Mouse (Mus musculus) layer of hippocampus, postnatal 10 days (tissue): Measurements from ENCODE around the gene Tspan31. TPM values are rescaled to one million over a fixed set of nuclear protein-coding genes. Genes with fewer than 3 reads are reported as not detected.

Experiments used
- DNase-seq, 2 experiments: peaks; one replicate each; pipeline ENCODE4 v3.0.0; 2021; ENCODE audit warnings: low spot score in 2 of 2
- long read RNA-seq: library from polyadenylated mRNA; stranded (forward); transcript quantifications from one replicate; pipeline ENCODE4 v2.0.0, GENCODE M21; 2023
- total RNA-seq, 2 experiments: library from RNA; stranded (reverse); gene quantifications; 2 replicates each; pipeline ENCODE4 v1.2.3; 2021

Gene Tspan31
- 10 to 100 TPM; 59.9 to 63.4 TPM for total RNA-seq
- long read RNA-seq, transcript Tspan31-201 (6 exons, 1,556 nt): major isoform, 81 of 111 reads
- long read RNA-seq, partial matches to known transcripts: 20 of 111 reads
- long read RNA-seq, other reads (novel, unspliced or antisense): 9 of 111 reads

GRCm38 (mm10) chr10:127070190-127071121 is at the start of gene Tspan31:
Gene Tspan31 (minus strand): TSS chr10:127070264.
- peak; percentile 84 to 90 for DNase-seq

- DNase-seq: no peak
Measured at GRCm38 (mm10) chr10:127119229-127119628, 49.2 kb upstream of the Tspan31 start.

GRCm38 (mm10) chr10:127118470-127118869 is 48.4 kb upstream of the Tspan31 start:
- no peak for DNase-seq

- DNase-seq: no peak
Measured at GRCm38 (mm10) chr10:127115068-127115467, 45.0 kb upstream of the Tspan31 start.

GRCm38 (mm10) chr10:127114408-127114807 is 44.3 kb upstream of the Tspan31 start:
- DNase-seq: no peak

- no peak for DNase-seq
Measured at GRCm38 (mm10) chr10:127111001-127111887, 41.2 kb upstream of the Tspan31 start.

- no peak for DNase-seq
Measured at GRCm38 (mm10) chr10:127108262-127108583, 38.2 kb upstream of the Tspan31 start.

GRCm38 (mm10) chr10:127107563-127108261 is 37.6 kb upstream of the Tspan31 start:
- DNase-seq: no peak

- no peak for DNase-seq
Measured at GRCm38 (mm10) chr10:127103631-127104030, 33.6 kb upstream of the Tspan31 start.

- DNase-seq: no peak
Measured at GRCm38 (mm10) chr10:127101151-127101550, 31.1 kb upstream of the Tspan31 start.

- DNase-seq: no peak
Measured at GRCm38 (mm10) chr10:127100414-127100813, 30.4 kb upstream of the Tspan31 start.

GRCm38 (mm10) chr10:127099868-127100267 is 29.8 kb upstream of the Tspan31 start:
- DNase-seq: no peak

- no peak for DNase-seq
Measured at GRCm38 (mm10) chr10:127099191-127099590, 29.1 kb upstream of the Tspan31 start.

GRCm38 (mm10) chr10:127098514-127098913 is 28.4 kb upstream of the Tspan31 start:
- peak in 1 of 2 experiments; percentile 34 for DNase-seq

GRCm38 (mm10) chr10:127094382-127094802 is 24.3 kb upstream of the Tspan31 start:
- DNase-seq: peak in 1 of 2 experiments; percentile 51

- DNase-seq: no peak
Measured at GRCm38 (mm10) chr10:127092742-127093141, 22.7 kb upstream of the Tspan31 start.

- DNase-seq: peak in 1 of 2 experiments; percentile 54
Measured at GRCm38 (mm10) chr10:127091507-127092396, 21.7 kb upstream of the Tspan31 start.

- DNase-seq: peak; percentile 59 to 73
Measured at GRCm38 (mm10) chr10:127090560-127091411, 20.7 kb upstream of the Tspan31 start.

GRCm38 (mm10) chr10:127085633-127086032 is 15.6 kb upstream of the Tspan31 start:
- no peak for DNase-seq
